28 mouse cellular contexts compared by ENCODE assay signal in genomic region chrX:155256856-155257255, GRCm38 (mm10).
"Had no signal": no experiment of that assay in that cellular context is flagged by ENCODE, and none has a peak within 500 bp of the region (broad histone marks: within the 10 kb centered on the region; RNA-seq: fewer than 3 reads in every experiment).

No protein-coding gene starts in this region.

- H3K4me1 ChIP-seq: limb, embryonic 10.5 days; limb, embryonic 12.5 days; limb, embryonic 13.5 days; limb, embryonic 15.5 days; liver, embryonic 12.5 days; liver, embryonic 15.5 days; lung, embryonic 15.5 days; megakaryocyte, embryonic 14.5 days; midbrain, embryonic 10.5 days; midbrain, embryonic 12.5 days; midbrain, embryonic 13.5 days; midbrain, embryonic 15.5 days; neural tube, embryonic 12.5 days had no signal

- H3K4me3 ChIP-seq: limb, embryonic 10.5 days; limb, embryonic 12.5 days; limb, embryonic 13.5 days; limb, embryonic 15.5 days; liver, embryonic 12.5 days; liver, embryonic 13.5 days; liver, embryonic 15.5 days; lung, embryonic 15.5 days; megakaryocyte, embryonic 14.5 days; midbrain, embryonic 10.5 days; midbrain, embryonic 12.5 days; midbrain, embryonic 13.5 days; midbrain, embryonic 15.5 days; myocyte; neural tube, embryonic 12.5 days had no signal

- H3K9me3 ChIP-seq: limb, embryonic 10.5 days; limb, embryonic 12.5 days; limb, embryonic 13.5 days; limb, embryonic 15.5 days; liver, embryonic 12.5 days; liver, embryonic 13.5 days; liver, embryonic 15.5 days; lung, embryonic 15.5 days; megakaryocyte, embryonic 14.5 days; midbrain, embryonic 10.5 days; midbrain, embryonic 12.5 days; midbrain, embryonic 13.5 days; midbrain, embryonic 15.5 days; neural tube, embryonic 12.5 days had no signal

- H3K27me3 ChIP-seq: limb, embryonic 12.5 days; limb, embryonic 13.5 days; limb, embryonic 15.5 days; liver, embryonic 12.5 days; liver, embryonic 13.5 days; liver, embryonic 15.5 days; lung, embryonic 15.5 days; midbrain, embryonic 12.5 days; midbrain, embryonic 13.5 days; midbrain, embryonic 15.5 days; neural tube, embryonic 12.5 days had no signal

- H3K9ac ChIP-seq: limb, embryonic 12.5 days; limb, embryonic 13.5 days; limb, embryonic 15.5 days; liver, embryonic 12.5 days; liver, embryonic 13.5 days; liver, embryonic 14.5 days; liver, embryonic 15.5 days; liver, postnatal 0 days; lung, embryonic 14.5 days; lung, embryonic 15.5 days; midbrain, embryonic 12.5 days; midbrain, embryonic 13.5 days; midbrain, embryonic 15.5 days; neural tube, embryonic 12.5 days had no signal

- H3K27ac ChIP-seq: limb, embryonic 10.5 days; limb, embryonic 12.5 days; limb, embryonic 13.5 days; limb, embryonic 15.5 days; liver, embryonic 12.5 days; liver, embryonic 13.5 days; liver, embryonic 14.5 days; liver, embryonic 15.5 days; lung, embryonic 15.5 days; macrophage; midbrain, embryonic 10.5 days; midbrain, embryonic 12.5 days; midbrain, embryonic 13.5 days; midbrain, embryonic 15.5 days; neural tube, embryonic 12.5 days had no signal

- DNase-seq: left cerebral cortex, postnatal 4 days; liver; liver, embryonic 13.5 days; liver, postnatal 0 days; lung, adult 18-20 months; lung, adult 2 months; lung, embryonic 14.5 days; lung, postnatal 10 days; lung, postnatal 14 days; lung, postnatal 36 days; lung, postnatal 4 days; midbrain, embryonic 14.5 days had no signal

- H3K36me3 ChIP-seq: limb, embryonic 10.5 days; limb, embryonic 12.5 days; limb, embryonic 13.5 days; limb, embryonic 15.5 days; liver, embryonic 12.5 days; liver, embryonic 13.5 days; liver, embryonic 15.5 days; lung, embryonic 15.5 days; midbrain, embryonic 10.5 days; midbrain, embryonic 12.5 days; midbrain, embryonic 13.5 days; midbrain, embryonic 15.5 days; neural tube, embryonic 12.5 days had no signal
